Mouse (Mus musculus) thymus, adult 2 months (tissue): ENCODE data around the gene Vwa3b. TPM values are rescaled to one million over a fixed set of nuclear protein-coding genes. Genes with fewer than 3 reads are reported as not detected.

ENCODE experiments used
- DNase-seq: peaks from one replicate; pipeline ENCODE4 v3.0.0; 2021
- H3K27ac ChIP-seq: fragments of 200-500 bp; 2 replicates; pipeline ENCODE4 v1.5.1; 2012; ENCODE audit warnings: low read length, control low read depth; ENCODE audit not compliant: control insufficient read depth, insufficient read depth
- H3K27me3 ChIP-seq: fragments of 200-500 bp; 2 replicates; pipeline ENCODE4 v1.6.1; 2012; ENCODE audit warnings: mild to moderate bottlenecking, low read length, moderate library complexity, mixed read lengths; ENCODE audit not compliant: control insufficient read depth, insufficient read depth
- H3K36me3 ChIP-seq: fragments of 200-500 bp; 2 replicates; pipeline ENCODE4 v1.6.1; 2012; ENCODE audit warnings: mild to moderate bottlenecking, low read length, moderate library complexity; ENCODE audit not compliant: control insufficient read depth, insufficient read depth
- H3K4me1 ChIP-seq: fragments of 200-500 bp; replicated peaks from 2 replicates; pipeline ENCODE4 v1.6.1; 2012; ENCODE audit warnings: low read length; ENCODE audit not compliant: control insufficient read depth, insufficient read depth
- H3K4me3 ChIP-seq: fragments of 200-500 bp; 2 replicates; pipeline ENCODE4 v1.5.1; 2012; ENCODE audit warnings: mild to moderate bottlenecking, low read length, control low read depth, moderate library complexity; ENCODE audit not compliant: control insufficient read depth, insufficient read depth
- CTCF ChIP-seq: fragments of 200-500 bp; IDR thresholded peaks from 2 replicates; pipeline ENCODE4 v1.5.1; 2012; ENCODE audit warnings: mild to moderate bottlenecking, control low read depth, low read length, moderate library complexity, borderline replicate concordance; ENCODE audit not compliant: control insufficient read depth, poor library complexity, insufficient read depth; ENCODE audit errors: extremely low read depth
- POLR2A ChIP-seq: fragments of 200-500 bp; IDR thresholded peaks from 2 replicates; pipeline ENCODE4 v1.6.1; 2012; ENCODE audit warnings: mild to moderate bottlenecking, low read length, control low read depth, moderate library complexity; ENCODE audit not compliant: control insufficient read depth, poor library complexity, insufficient read depth; ENCODE audit errors: extremely low read depth
- WGBS: fragments of 180-500 bp; shearing (Covaris S2); methylation state at CpG from one replicate; pipeline ENCODE4 v1.1.7; 2018; 5-methylcytosine and 5-hydroxymethylcytosine counted together
- polyA plus RNA-seq: library from polyadenylated mRNA; depleted of rRNA; stranded (reverse); fragments of >200 nt; gene quantifications from 2 replicates; pipeline ENCODE4 v1.2.3, GENCODE M21; 2012

Gene Vwa3b
- polyA plus RNA-seq, 1 experiment, result 0.13 TPM

GRCm38 (mm10) chr1:36986396-36987160 lies 39.8 kb upstream of the Vwa3b start:
- no peak for TF ChIP-seq CTCF
- no peak for TF ChIP-seq POLR2A
- Histone ChIP-seq H3K4me1 (no peaks in the 10 kb centered on the region; the same call in 1 of the 2 replicates), H3K36me3 (no peaks in the 10 kb centered on the region), H3K4me3 (no peak overlapping the region), H3K27me3 (no peaks in the 10 kb centered on the region), H3K27ac (no peak overlapping the region)
- 91% methylated on average over 14 of the region's 14 CpGs for WGBS
- no peak for DNase-seq

GRCm38 (mm10) chr1:36987172-36988148 lies 38.9 kb upstream of the Vwa3b start:
- Histone ChIP-seq H3K27ac (no peak overlapping the region), H3K27me3 (no peaks in the 10 kb centered on the region), H3K4me1 (no peaks in the 10 kb centered on the region; the same call in 1 of the 2 replicates), H3K36me3 (no peaks in the 10 kb centered on the region), H3K4me3 (no peak overlapping the region)
- no peak for DNase-seq
- no peak for TF ChIP-seq CTCF
- no peak for TF ChIP-seq POLR2A
- 78% methylated on average over 10 of the region's 10 CpGs for WGBS

GRCm38 (mm10) chr1:36988161-36988560 lies 38.2 kb upstream of the Vwa3b start:
- Histone ChIP-seq H3K27ac (no peak overlapping the region), H3K36me3 (no peaks in the 10 kb centered on the region), H3K4me3 (no peak overlapping the region), H3K4me1 (no peaks in the 10 kb centered on the region; the same call in 1 of the 2 replicates), H3K27me3 (no peaks in the 10 kb centered on the region)
- WGBS, result 94% methylated on average over 6 of the region's 6 CpGs
- DNase-seq, result no peak
- TF ChIP-seq POLR2A, result no peak
- no peak for TF ChIP-seq CTCF

GRCm38 (mm10) chr1:36988561-36988960 lies 37.8 kb upstream of the Vwa3b start:
- Histone ChIP-seq H3K4me3 (no peak overlapping the region), H3K27me3 (no peaks in the 10 kb centered on the region), H3K4me1 (no peaks in the 10 kb centered on the region; the same call in 1 of the 2 replicates), H3K27ac (no peak overlapping the region), H3K36me3 (no peaks in the 10 kb centered on the region)
- WGBS, result 83% methylated on average over 6 of the region's 6 CpGs
- DNase-seq, result no peak
- no peak for TF ChIP-seq POLR2A
- no peak for TF ChIP-seq CTCF

GRCm38 (mm10) chr1:36994296-36994695 lies 32.1 kb upstream of the Vwa3b start:
- WGBS, result 98% methylated on average over 5 of the region's 5 CpGs
- no peaks in the 10 kb centered on the region for H3K27me3 ChIP-seq
- TF ChIP-seq POLR2A, result no peak
- TF ChIP-seq CTCF, result no peak
- DNase-seq, result no peak
- H3K27ac ChIP-seq, result no peak overlapping the region
- H3K4me1 ChIP-seq, result peaks cover 11% of the 10 kb centered on the region
- no peaks in the 10 kb centered on the region for H3K36me3 ChIP-seq
- H3K4me3 ChIP-seq, result no peak overlapping the region

GRCm38 (mm10) chr1:36995760-36996159 lies 30.6 kb upstream of the Vwa3b start:
- 48% methylated on average over 6 of the region's 6 CpGs for WGBS
- TF ChIP-seq CTCF (no peak), POLR2A (no peak)
- no peak overlapping the region for H3K4me3 ChIP-seq
- no peaks in the 10 kb centered on the region for H3K36me3 ChIP-seq
- peaks cover 13% of the 10 kb centered on the region for H3K4me1 ChIP-seq
- no peak for DNase-seq
- no peaks in the 10 kb centered on the region for H3K27me3 ChIP-seq
- no peak overlapping the region for H3K27ac ChIP-seq
